Mouse (Mus musculus): Measurements from ENCODE around the gene Map3k19.

Map3k19 gene

DNA sequence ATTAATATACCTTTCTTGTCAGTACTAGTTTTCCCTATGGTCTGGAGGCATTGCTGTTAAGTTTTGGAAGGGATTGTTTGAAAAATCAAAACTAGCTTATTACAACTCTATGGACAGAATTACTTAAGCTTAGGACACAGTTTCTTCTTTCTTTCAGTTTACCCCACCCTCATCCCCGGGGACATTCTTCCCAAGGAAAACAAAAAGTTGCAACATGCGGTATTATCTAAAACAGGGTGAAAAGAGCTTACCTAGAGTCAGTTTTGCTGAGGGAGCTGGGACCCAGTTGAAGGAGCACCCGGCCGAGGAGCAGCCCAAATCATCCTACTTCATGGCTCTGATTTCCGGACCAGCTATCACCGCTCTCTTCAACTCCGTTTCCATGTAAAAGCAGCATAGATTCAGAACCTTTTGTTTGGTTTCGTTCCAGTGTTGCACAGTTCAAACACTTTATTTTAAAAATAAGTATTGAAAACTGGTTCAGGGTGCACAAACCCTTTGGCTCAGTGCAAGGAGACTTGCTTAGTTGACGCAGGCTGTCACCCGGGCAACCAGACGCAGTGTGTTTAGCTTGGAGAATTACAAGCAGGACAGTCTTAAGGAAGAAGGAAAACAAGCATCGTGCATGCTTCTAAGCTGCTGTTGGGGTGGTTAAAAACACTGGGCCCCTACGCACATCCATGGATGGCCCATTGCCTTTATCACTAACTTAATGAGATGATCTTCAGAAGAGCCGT lies at the start of gene Map3k19:
Gene Map3k19 (minus strand): TSS at position 546 of the 737 bp plus-strand sequence.
- no peak for DNase-seq

DNA sequence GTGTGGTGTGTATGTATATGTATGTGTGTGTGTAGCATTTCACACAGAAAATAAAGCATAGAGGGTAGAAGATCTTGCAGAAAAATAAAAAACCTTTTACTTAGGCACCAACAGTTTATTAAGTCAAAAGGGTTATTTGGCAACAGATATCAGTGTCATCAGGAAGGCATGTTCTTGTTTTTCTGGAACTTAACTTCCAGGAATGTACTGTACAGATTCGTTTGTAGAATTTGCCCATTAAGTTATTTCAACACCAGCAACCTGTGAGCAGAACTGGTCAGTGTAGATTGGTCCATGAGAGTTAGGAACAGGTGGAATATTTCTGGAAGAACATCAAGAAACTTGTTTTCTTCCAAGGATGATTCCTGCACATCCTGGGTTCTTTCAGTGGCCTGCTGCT lies 44.6 kb upstream of the Map3k19 start:
- DNase-seq = no peak

GRCm38 (mm10) chr1:127869276-127869675 lies 14.4 kb upstream of the Map3k19 start:
- no peak for DNase-seq

DNA sequence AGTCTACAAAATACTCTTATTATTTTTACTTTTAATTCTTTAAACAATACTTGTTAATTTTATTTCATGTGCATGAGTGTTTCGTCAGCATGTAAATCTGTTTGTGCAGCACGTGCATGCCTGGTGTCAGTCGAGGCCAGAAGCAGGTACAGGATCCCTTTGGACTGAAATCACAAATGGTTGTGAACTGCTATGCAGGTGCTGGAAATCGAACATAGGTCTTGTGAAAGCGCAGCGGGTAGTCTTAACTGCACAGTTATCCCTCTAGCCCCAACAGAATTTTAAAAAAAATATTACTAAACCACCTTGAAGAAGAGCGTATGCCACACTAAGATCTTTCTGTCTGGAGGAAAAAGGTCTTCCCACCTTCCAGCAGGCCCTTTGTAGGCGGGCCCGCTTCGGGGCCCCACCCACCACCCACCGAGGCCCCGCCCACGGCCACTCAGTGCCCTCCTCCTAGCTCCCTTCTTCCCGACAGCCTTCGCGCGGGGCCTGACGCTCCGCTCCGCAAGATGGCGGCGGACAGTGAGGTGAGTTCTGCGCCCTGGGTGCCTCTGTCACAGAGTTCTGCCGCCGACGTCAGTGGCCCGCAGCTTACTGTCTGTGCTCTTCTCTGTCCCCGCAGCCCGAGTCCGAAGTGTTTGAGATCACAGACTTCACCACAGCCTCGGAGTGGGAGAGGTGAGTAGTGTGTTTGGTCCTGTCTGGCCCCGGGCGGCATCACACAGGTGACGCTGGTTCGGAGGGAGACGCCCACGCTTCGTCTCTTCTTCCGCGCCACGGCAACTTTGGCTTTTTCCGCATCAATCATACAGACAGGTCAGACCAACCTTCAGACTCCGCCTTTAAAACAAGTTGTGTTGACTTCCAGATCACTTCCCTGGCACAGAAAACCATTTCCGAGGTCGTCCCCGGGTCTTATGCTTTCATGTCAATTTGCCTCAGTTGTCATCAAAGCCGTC lies 13.8 kb upstream of the Map3k19 start, which contains the start of gene Rab3gap1:
Gene Rab3gap1 (plus strand): TSS at position 474 of the 962 bp plus-strand sequence.
- DNase-seq = peak; percentile 91 to 95

DNA sequence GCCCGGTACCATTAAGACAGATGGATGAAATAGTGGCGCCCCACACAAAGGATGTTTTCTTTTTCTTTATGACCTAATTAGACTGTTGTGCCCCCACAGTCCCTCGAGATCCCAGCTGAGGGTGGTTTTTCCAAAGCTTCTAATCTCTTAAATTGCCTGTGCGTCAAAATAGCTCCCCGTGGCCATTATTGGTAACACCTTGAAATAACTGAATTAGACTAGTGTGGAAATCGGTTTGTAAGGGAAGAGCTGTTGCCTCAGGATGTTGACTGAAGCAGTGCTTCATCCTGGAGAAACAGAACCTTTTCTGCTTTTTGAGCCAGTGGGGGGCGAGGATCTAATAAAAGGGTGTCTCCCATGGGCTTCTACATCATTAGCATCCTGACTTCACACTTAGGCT lies 9.0 kb upstream of the Map3k19 start:
- DNase-seq = no peak

GRCm38 (mm10) chr1:127861900-127862299 lies 7.1 kb upstream of the Map3k19 start:
- no peak for DNase-seq

- no peak for DNase-seq
Observed at GRCm38 (mm10) chr1:127860492-127860891, 5.7 kb upstream of the Map3k19 start.

DNA sequence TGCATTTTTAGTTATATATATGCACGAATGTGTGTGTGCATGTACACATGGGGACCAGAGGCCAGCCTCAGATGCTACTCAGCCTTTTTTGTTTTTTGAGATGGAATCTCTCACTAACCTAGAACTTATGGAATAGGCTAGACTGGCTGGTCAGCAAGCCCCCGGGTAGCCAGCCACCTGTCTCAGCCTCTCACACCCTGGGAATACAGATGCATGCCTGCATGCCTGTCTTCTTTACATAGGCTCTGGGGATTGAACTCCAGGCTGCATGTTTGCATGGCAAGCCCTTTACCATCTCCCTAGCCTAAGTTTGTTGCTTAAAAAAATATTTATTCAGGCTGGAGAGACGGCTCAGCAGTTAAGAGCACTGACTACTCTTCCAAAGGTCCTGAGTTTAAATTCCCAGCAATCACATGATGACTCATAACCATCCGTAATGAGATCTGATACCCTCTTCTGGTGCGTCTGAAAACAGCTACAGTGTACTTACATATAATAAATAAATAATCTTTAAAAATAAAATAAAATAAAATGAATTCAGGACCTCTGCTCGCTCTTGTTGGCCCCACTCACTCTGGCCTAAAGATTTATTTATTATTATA lies 5.1 kb upstream of the Map3k19 start:
- no peak for DNase-seq

DNA sequence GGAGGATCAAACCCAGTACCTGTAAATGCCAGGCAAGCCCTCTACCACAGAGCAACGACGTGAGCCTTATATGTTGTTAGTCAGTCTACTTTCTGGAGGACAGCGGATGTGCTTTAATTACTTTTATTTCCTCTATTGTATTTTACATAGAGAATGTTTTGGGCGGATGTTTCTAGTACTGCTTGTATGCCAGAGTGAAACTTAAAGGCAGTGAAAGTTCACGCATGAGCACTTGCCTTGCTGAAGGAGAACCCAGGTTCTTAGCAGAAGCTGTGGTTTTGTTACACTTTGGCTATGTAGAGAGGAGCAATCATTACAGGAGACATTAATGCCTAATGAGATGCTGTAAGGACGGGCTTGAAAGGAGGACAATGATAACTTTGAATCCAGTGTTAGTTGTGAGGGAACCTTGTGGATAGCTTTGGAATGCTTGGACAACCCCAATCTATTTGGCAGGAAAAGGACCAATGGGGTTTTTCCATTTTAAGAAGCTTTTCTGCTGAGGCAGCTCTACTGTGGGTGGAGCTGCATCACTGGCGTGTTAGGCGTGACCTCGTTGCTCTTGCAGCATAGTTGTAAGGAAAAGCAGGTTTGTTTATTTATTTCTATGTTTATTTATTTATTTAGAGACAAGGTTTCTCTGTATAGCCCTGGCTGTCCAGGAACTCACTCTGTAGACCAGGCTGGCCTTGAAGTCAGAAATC lies 4.3 kb upstream of the Map3k19 start:
- no peak for DNase-seq

GRCm38 (mm10) chr1:127850075-127850610 lies 4.7 kb downstream of the Map3k19 start:
- DNase-seq = no peak

DNA sequence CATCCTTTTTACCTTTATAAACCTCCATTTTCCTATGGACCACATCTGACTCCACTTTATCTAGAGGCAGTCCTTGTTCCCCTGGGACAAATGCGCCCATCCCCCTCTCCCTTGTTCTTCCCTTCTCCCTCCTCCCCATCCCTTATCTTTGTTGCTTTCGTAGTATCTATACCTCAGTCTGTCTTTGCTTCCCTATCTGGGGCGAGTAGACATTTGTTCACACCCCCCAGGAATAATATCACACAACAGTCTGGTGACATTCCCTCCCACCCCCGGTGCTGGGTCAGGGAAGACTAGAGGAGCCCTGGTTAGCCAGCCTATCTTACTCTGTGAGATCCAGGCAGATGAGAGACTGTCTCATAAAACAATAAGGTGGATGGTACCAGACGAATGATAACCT lies 9.4 kb downstream of the Map3k19 start:
- no peak for DNase-seq

- no peak for DNase-seq
Observed at GRCm38 (mm10) chr1:127838602-127839001, 16.2 kb downstream of the Map3k19 start.

DNA sequence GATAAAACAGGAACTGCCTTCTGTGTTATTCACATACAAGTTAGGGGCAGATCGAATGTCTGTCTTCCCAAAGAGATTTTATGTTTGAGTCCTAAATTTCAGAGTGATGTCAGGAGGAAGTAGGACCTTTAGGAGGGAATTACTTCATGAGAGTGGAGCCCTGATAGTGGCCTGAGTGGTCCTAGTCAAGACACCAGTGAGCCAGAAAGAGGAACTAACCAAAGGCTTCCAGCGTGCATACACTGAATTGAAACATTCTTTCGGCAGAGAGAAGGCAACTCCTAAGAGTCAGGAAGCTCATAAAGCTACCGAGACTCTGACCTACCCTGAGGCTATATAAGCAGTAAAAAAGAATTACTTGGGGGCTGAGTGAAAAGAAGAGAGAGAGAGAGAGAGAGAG lies 18.2 kb downstream of the Map3k19 start:
- DNase-seq = no peak

- DNase-seq = no peak
Observed at GRCm38 (mm10) chr1:127834202-127834601, 20.6 kb downstream of the Map3k19 start.

- DNase-seq = no peak
Observed at GRCm38 (mm10) chr1:127833714-127834113, 21.1 kb downstream of the Map3k19 start.

DNA sequence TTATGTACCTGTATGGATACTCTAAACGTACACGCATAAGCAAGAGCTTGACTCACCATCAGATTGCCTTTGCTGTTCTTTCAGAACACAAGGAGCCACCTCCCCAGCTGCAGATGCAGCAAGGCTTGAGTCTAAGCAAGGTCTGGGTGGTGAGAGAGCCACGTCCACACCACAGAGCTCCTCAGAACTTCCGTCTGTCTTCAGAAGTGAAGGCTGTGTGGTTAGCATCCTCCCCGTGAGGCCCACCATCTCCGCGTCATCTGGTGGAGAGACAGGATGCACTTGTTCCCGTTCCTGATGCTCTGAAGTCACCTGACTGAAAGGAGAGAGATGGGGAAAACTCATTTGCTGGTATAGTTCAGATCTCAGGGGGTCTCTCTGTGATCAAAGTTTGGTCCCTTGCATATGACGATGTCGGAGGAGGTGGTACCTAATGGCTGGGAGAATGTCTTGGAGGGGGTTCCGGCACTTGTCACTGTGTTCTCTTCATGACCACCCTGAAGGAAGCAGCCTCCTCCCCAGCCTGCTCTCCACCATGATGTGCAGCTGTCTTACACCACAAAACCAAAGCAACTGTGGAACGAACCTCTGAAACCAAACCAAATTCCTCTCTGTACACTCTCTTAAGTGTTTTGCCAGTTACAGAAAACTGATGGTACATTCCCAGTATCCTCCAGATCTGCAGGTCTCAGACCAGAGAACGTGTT lies 24.5 kb downstream of the Map3k19 start:
- no peak for DNase-seq

GRCm38 (mm10) chr1:127827325-127827724 lies 27.5 kb downstream of the Map3k19 start:
- peak in 1 of 2 experiments; percentile 15 for DNase-seq

- no peak for DNase-seq
Observed at GRCm38 (mm10) chr1:127816381-127816780, 38.5 kb downstream of the Map3k19 start.

- no peak for DNase-seq
Observed at GRCm38 (mm10) chr1:127812929-127813328, 41.9 kb downstream of the Map3k19 start.

DNA sequence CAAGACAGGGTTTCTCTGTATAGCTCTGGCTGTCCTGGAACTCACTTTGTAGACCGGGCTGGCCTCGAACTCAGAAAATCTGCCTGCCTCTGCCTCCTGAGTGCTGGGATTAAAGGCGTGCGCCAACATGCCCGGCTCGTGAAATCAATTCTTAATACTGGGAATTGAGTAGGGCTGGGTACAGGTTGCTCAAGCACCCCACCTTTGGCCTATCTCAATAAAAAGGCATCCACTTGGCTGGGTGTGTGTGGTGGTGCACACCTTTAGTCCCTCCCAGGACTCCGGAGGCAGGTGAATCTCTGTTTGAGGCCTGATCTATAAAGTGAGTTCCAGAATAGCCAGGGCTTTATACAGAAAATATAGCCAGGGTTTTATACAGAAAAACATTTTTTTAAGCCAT lies 46.2 kb downstream of the Map3k19 start:
- no peak for DNase-seq

GRCm38 (mm10) chr1:127802916-127803315 lies 51.9 kb downstream of the Map3k19 start:
- no peak for DNase-seq

GRCm38 (mm10) chr1:127796752-127797151 lies 58.1 kb downstream of the Map3k19 start:
- no peak for DNase-seq

Data from cerebellum, postnatal 25 days (tissue).